Mouse (Mus musculus) ES-Bruce4 (cell line): ENCODE measurements at regions not wholly inside any gene's neighbourhood (a gene's known extent, or its start where the extent isn't known, plus 50 kb on each side); places are given as distances from the start of the nearest gene placed in this dataset.

Experiments used
- CTCF ChIP-seq: IDR thresholded peaks from one replicate; pipeline ENCODE4 v1.8.1; 2011; ENCODE audit warnings: low read depth, low read length
- POLR2A ChIP-seq: IDR thresholded peaks from one replicate; pipeline ENCODE4 v1.8.1; 2011; ENCODE audit warnings: low read length; ENCODE audit not compliant: insufficient read depth

DNA sequence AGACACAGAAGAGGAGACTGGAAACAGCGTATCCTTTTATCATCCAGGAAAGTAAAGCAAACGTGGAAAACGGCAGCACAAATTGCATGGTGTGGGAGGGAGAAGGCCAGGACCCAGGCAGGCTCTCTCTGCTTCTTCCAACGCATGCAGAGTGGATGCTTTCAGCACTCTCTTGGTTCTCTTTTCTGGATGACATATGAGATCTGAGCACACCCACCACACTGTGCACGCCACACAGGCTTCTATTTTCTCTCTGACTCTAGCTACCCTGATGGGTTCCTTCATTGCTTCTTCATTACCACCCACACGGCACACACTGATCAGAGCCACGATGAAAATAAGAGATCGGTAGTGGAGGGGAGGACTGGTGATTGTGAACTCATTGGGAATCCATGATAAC is 97.3 kb downstream of the Cavin4 start:
- TF ChIP-seq POLR2A (no peak), CTCF (no peak)
